Mouse (Mus musculus) lung, embryonic 16.5 days (tissue): ENCODE data around the gene Ddx21. TPM values are rescaled to one million over a fixed set of nuclear protein-coding genes. Genes with fewer than 3 reads are reported as not detected.
A peak's percentile ranks its signal among the peaks of the same experiment; 100 is the strongest.

Experiments
- ATAC-seq: fragments of 200-750 bp; cut with Nextera tagmentation; 2 replicates; pipeline ENCODE4 v1.8.0; 2017; ENCODE audit warnings: low read depth, mild to moderate bottlenecking, moderate library complexity
- H3K27ac ChIP-seq: fragments of 300-500 bp; sonication (generic); 2 replicates; pipeline ENCODE4 v1.5.1; 2014; ENCODE audit warnings: mild to moderate bottlenecking, control low read depth, low read length
- H3K27me3 ChIP-seq: fragments of 300-500 bp; sonication (generic); 2 replicates; pipeline ENCODE4 v1.6.1; 2014; ENCODE audit warnings: low read depth, low read length, mixed read lengths; ENCODE audit not compliant: control insufficient read depth, insufficient read depth
- H3K36me3 ChIP-seq: fragments of 300-500 bp; sonication (generic); 2 replicates; pipeline ENCODE4 v1.6.1; 2014; ENCODE audit warnings: low read length; ENCODE audit not compliant: control insufficient read depth, insufficient read depth
- H3K4me1 ChIP-seq: fragments of 300-500 bp; sonication (generic); replicated peaks from 2 replicates; pipeline ENCODE4 v1.6.1; 2014; ENCODE audit warnings: low read length, mixed read lengths; ENCODE audit not compliant: control insufficient read depth, insufficient read depth
- H3K4me2 ChIP-seq: fragments of 300-500 bp; sonication (generic); 2 replicates; pipeline ENCODE4 v1.6.1; 2014; ENCODE audit warnings: low read depth, low read length, control low read depth
- H3K4me3 ChIP-seq: fragments of 300-500 bp; sonication (generic); 2 replicates; pipeline ENCODE4 v1.5.1; 2014; ENCODE audit warnings: mild to moderate bottlenecking, low read length, control low read depth
- H3K9ac ChIP-seq: fragments of 300-500 bp; sonication (generic); 2 replicates; pipeline ENCODE4 v1.6.1; 2014; ENCODE audit warnings: low read length, control low read depth
- H3K9me3 ChIP-seq: fragments of 300-500 bp; sonication (generic); 2 replicates; pipeline ENCODE4 v1.6.1; 2016; ENCODE audit warnings: low read length; ENCODE audit not compliant: control insufficient read depth
- WGBS: fragments of 180-500 bp; shearing (Covaris S2); extraction: QIAGEN DNeasy Blood & Tissue Kit; methylation state at CpG from one replicate; pipeline ENCODE4 v1.1.7; 2014; 5-methylcytosine and 5-hydroxymethylcytosine counted together
- polyA plus RNA-seq: library from polyadenylated mRNA; unstranded; fragments of >200 nt; fragmentation: Nextera tagmentation; extraction: Ambion mirVana; gene quantifications from 2 replicates; pipeline ENCODE4 v1.2.1, GENCODE M21; 2015

Ddx21 gene
- polyA plus RNA-seq, 1 experiment from 2014 or later: 17.4 TPM

- no peak overlapping the region for H3K9ac ChIP-seq
- peak; percentile 49 for ATAC-seq
- 22% methylated on average over 16 of the region's 16 CpGs for WGBS
- no peak overlapping the region for H3K4me2 ChIP-seq
- no peaks in the 10 kb centered on the region for H3K9me3 ChIP-seq
- no peaks in the 10 kb centered on the region for H3K36me3 ChIP-seq
- no peaks in the 10 kb centered on the region for H3K4me1 ChIP-seq
- no peak overlapping the region for H3K4me3 ChIP-seq
- no peak overlapping the region for H3K27ac ChIP-seq
- no peaks in the 10 kb centered on the region for H3K27me3 ChIP-seq
Observed at GRCm38 (mm10) chr10:62549523-62550166, 52.4 kb downstream of the Ddx21 start.

- H3K9me3 ChIP-seq: no peaks in the 10 kb centered on the region
- no peaks in the 10 kb centered on the region for H3K27me3 ChIP-seq
- no peak for ATAC-seq
- WGBS: 68% methylated on average over 10 of the region's 10 CpGs
- H3K4me2 ChIP-seq: no peak overlapping the region
- H3K4me1 ChIP-seq: no peaks in the 10 kb centered on the region
- H3K27ac ChIP-seq: no peak overlapping the region
- H3K4me3 ChIP-seq: no peak overlapping the region
- no peaks in the 10 kb centered on the region for H3K36me3 ChIP-seq
- H3K9ac ChIP-seq: no peak overlapping the region; the same call in 1 of the 2 replicates
Observed at GRCm38 (mm10) chr10:62546441-62546840, 55.6 kb downstream of the Ddx21 start.

- no peaks in the 10 kb centered on the region for H3K36me3 ChIP-seq
- no peaks in the 10 kb centered on the region for H3K9me3 ChIP-seq
- no peak overlapping the region for H3K4me2 ChIP-seq
- H3K4me1 ChIP-seq: no peaks in the 10 kb centered on the region
- no peak for ATAC-seq
- no peak overlapping the region for H3K9ac ChIP-seq
- H3K27ac ChIP-seq: no peak overlapping the region
- no peaks in the 10 kb centered on the region for H3K27me3 ChIP-seq
- H3K4me3 ChIP-seq: no peak overlapping the region
Observed at GRCm38 (mm10) chr10:62545759-62546158, 56.3 kb downstream of the Ddx21 start.

GRCm38 (mm10) chr10:62544316-62544715, 57.8 kb downstream of the Ddx21 start:
- Histone ChIP-seq H3K27ac (no peak overlapping the region), H3K9ac (no peak overlapping the region), H3K4me2 (no peak overlapping the region), H3K4me3 (no peak overlapping the region), H3K9me3 (no peaks in the 10 kb centered on the region), H3K4me1 (no peaks in the 10 kb centered on the region), H3K27me3 (no peaks in the 10 kb centered on the region), H3K36me3 (no peaks in the 10 kb centered on the region)
- no peak for ATAC-seq
- WGBS: 81% methylated on average over 4 of the region's 4 CpGs

GRCm38 (mm10) chr10:62543399-62543808, 58.7 kb downstream of the Ddx21 start:
- no peak overlapping the region for H3K27ac ChIP-seq

GRCm38 (mm10) chr10:62542928-62543327, 59.2 kb downstream of the Ddx21 start:
- WGBS: 83% methylated on average over 8 of the region's 8 CpGs
- H3K9me3 ChIP-seq: no peaks in the 10 kb centered on the region
- H3K4me2 ChIP-seq: no peak overlapping the region
- H3K27me3 ChIP-seq: no peaks in the 10 kb centered on the region
- H3K27ac ChIP-seq: no peak overlapping the region
- H3K36me3 ChIP-seq: no peaks in the 10 kb centered on the region
- no peak overlapping the region for H3K9ac ChIP-seq
- H3K4me3 ChIP-seq: no peak overlapping the region
- ATAC-seq: no peak
- H3K4me1 ChIP-seq: no peaks in the 10 kb centered on the region

More at GRCm38 (mm10) chr10:62543399-62543808, 58.7 kb downstream of the Ddx21 start:
- 72% methylated on average over 12 of the region's 12 CpGs for WGBS
- Histone ChIP-seq H3K4me3 (no peak overlapping the region), H3K4me2 (no peak overlapping the region), H3K9ac (no peak overlapping the region), H3K27me3 (no peaks in the 10 kb centered on the region), H3K4me1 (no peaks in the 10 kb centered on the region), H3K9me3 (no peaks in the 10 kb centered on the region), H3K36me3 (no peaks in the 10 kb centered on the region)
- 0 out of 2 replicates have a peak, but pooled peaks have one; percentile 26 for ATAC-seq

- no peak for ATAC-seq
- no peaks in the 10 kb centered on the region for H3K9me3 ChIP-seq
- no peak overlapping the region for H3K4me3 ChIP-seq
- H3K9ac ChIP-seq: no peak overlapping the region
- no peak overlapping the region for H3K27ac ChIP-seq
- H3K4me1 ChIP-seq: no peaks in the 10 kb centered on the region
- no peaks in the 10 kb centered on the region for H3K36me3 ChIP-seq
- H3K27me3 ChIP-seq: no peaks in the 10 kb centered on the region
- WGBS: 86% methylated on average over 12 of the region's 12 CpGs
- H3K4me2 ChIP-seq: no peak overlapping the region
Observed at GRCm38 (mm10) chr10:62542507-62542906, 59.6 kb downstream of the Ddx21 start.

- H3K4me1 ChIP-seq: no peaks in the 10 kb centered on the region
- no peak overlapping the region for H3K4me2 ChIP-seq
- H3K27me3 ChIP-seq: no peaks in the 10 kb centered on the region
- ATAC-seq: no peak
- H3K9ac ChIP-seq: no peak overlapping the region
- H3K36me3 ChIP-seq: no peaks in the 10 kb centered on the region
- H3K9me3 ChIP-seq: no peaks in the 10 kb centered on the region
- H3K4me3 ChIP-seq: no peak overlapping the region
- no peak overlapping the region for H3K27ac ChIP-seq
- WGBS: 93% methylated on average over 12 of the region's 12 CpGs
Observed at GRCm38 (mm10) chr10:62541499-62541898, 60.6 kb downstream of the Ddx21 start.

- Histone ChIP-seq H3K4me3 (no peak overlapping the region), H3K27me3 (no peaks in the 10 kb centered on the region), H3K36me3 (no peaks in the 10 kb centered on the region), H3K4me1 (no peaks in the 10 kb centered on the region), H3K4me2 (no peak overlapping the region), H3K27ac (no peak overlapping the region), H3K9me3 (no peaks in the 10 kb centered on the region), H3K9ac (no peak overlapping the region)
- ATAC-seq: no peak
- 44% methylated on average over 3 of the region's 3 CpGs for WGBS
Observed at GRCm38 (mm10) chr10:62540800-62541199, 61.3 kb downstream of the Ddx21 start.
